Mouse (Mus musculus): ENCODE measurements around the gene Dnajb8. TPM values are rescaled to one million over a fixed set of nuclear protein-coding genes. Genes with fewer than 3 reads are reported as not detected.

Gene Dnajb8
- polyA plus RNA-seq, 1 experiment from 2014 or later: not detected

Other genes with a start within 250 kb of the Dnajb8 start
- gene H1fx, start 240.6 kb upstream of the Dnajb8 start, polyA plus RNA-seq (2015; fragmentation: Nextera tagmentation; extraction: Ambion mirVana): 25.8 and 28.0 TPM in 2 replicates
- gene Rab7, start 177.0 kb upstream of the Dnajb8 start, polyA plus RNA-seq (2015; fragmentation: Nextera tagmentation; extraction: Ambion mirVana): 212 and 224 TPM in 2 replicates
- 403 and 425 TPM in 2 replicates for gene Rpn1, start 137.8 kb upstream of the Dnajb8 start, polyA plus RNA-seq (2015; fragmentation: Nextera tagmentation; extraction: Ambion mirVana)
- gene Gata2, start 28.4 kb upstream of the Dnajb8 start, polyA plus RNA-seq (2015; fragmentation: Nextera tagmentation; extraction: Ambion mirVana): 42.1 and 59.5 TPM in 2 replicates
- gene Eefsec, start 224.3 kb downstream of the Dnajb8 start, polyA plus RNA-seq (2015; fragmentation: Nextera tagmentation; extraction: Ambion mirVana): 37.7 and 42.8 TPM in 2 replicates
- gene Ruvbl1, start 243.1 kb downstream of the Dnajb8 start, polyA plus RNA-seq (2015; fragmentation: Nextera tagmentation; extraction: Ambion mirVana): 163 and 170 TPM in 2 replicates